Mouse (Mus musculus) erythroblast, embryonic 14.5 days (primary cell): ENCODE results near the gene Mpped2. TPM values are rescaled to one million over a fixed set of nuclear protein-coding genes. Genes with fewer than 3 reads are reported as not detected.
A peak's percentile ranks its signal among the peaks of the same experiment; 100 is the strongest.

Source experiments
- H3K27me3 ChIP-seq: 2 replicates; pipeline ENCODE4 v1.6.1; 2012; ENCODE audit warnings: inconsistent platforms; ENCODE audit not compliant: control insufficient read depth
- H3K36me3 ChIP-seq: 2 replicates; pipeline ENCODE4 v1.6.1; 2012; ENCODE audit warnings: mild to moderate bottlenecking, inconsistent platforms; ENCODE audit not compliant: control insufficient read depth
- H3K4me1 ChIP-seq: 2 replicates; pipeline ENCODE4 v1.6.1; 2012; ENCODE audit warnings: inconsistent platforms; ENCODE audit not compliant: control insufficient read depth
- H3K4me3 ChIP-seq: replicated peaks from 2 replicates; pipeline ENCODE3; 2012; ENCODE audit warnings: moderate library complexity, mild to moderate bottlenecking, inconsistent platforms
- H3K9me3 ChIP-seq: 2 replicates; pipeline ENCODE4 v1.6.1; 2012; ENCODE audit warnings: low read length, inconsistent platforms, mixed read lengths; ENCODE audit not compliant: control insufficient read depth
- GATA1 ChIP-seq: IDR thresholded peaks from 2 replicates; pipeline ENCODE4 v1.6.1; 2012; ENCODE audit warnings: low read length, inconsistent platforms, mixed read lengths
- TAL1 ChIP-seq: IDR thresholded peaks from 3 replicates; pipeline ENCODE4 v1.6.1; 2012; ENCODE audit warnings: low read length, inconsistent platforms, mixed read lengths
- polyA plus RNA-seq: library from polyadenylated mRNA; stranded (reverse); fragments of >175 nt; gene quantifications from 2 replicates; pipeline ENCODE4 v1.2.3, GENCODE M21; 2012

The Mpped2 gene
- polyA plus RNA-seq, 1 experiment: not detected

DNA sequence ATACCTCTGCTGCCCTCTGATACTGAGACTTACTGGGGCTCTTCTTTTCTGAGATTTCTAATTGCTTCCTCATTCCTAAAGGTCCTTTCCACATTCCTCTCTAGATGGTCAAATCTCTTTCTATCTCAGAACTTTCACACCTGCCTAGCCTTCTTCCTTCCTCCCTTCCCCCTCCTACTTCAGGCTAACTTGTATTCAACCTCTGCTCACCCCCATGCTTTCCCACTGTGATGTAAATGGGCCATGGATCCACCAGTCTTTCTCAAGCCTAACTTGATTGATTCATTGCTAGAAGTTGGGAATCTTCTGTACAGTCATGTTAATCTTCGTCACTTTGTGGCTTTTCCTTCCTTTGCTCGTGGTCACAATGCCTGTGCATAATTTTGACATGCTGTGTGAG lies 15.6 kb upstream of the Mpped2 start:
- Histone ChIP-seq H3K36me3 (no peaks in the 10 kb centered on the region), H3K4me3 (no peak overlapping the region), H3K27me3 (no peaks in the 10 kb centered on the region), H3K9me3 (no peaks in the 10 kb centered on the region), H3K4me1 (no peaks in the 10 kb centered on the region)
- TF ChIP-seq TAL1 (no peak), GATA1 (no peak)

- no peaks in the 10 kb centered on the region for H3K9me3 ChIP-seq
- TF ChIP-seq GATA1: no peak
- no peak for TF ChIP-seq TAL1
- no peaks in the 10 kb centered on the region for H3K27me3 ChIP-seq
- H3K4me1 ChIP-seq: no peaks in the 10 kb centered on the region
- no peak overlapping the region for H3K4me3 ChIP-seq
- no peaks in the 10 kb centered on the region for H3K36me3 ChIP-seq
These were observed 13.2 kb upstream of the Mpped2 start for GRCm38 (mm10) chr2:106679720-106680455.

GRCm38 (mm10) chr2:106683185-106683831 lies 9.8 kb upstream of the Mpped2 start:
- no peaks in the 10 kb centered on the region for H3K27me3 ChIP-seq
- H3K9me3 ChIP-seq: no peaks in the 10 kb centered on the region
- TF ChIP-seq TAL1: no peak
- no peak for TF ChIP-seq GATA1
- H3K36me3 ChIP-seq: no peaks in the 10 kb centered on the region
- H3K4me1 ChIP-seq: no peaks in the 10 kb centered on the region
- no peak overlapping the region for H3K4me3 ChIP-seq

GRCm38 (mm10) chr2:106683832-106684231 lies 9.2 kb upstream of the Mpped2 start:
- Histone ChIP-seq H3K4me3 (no peak overlapping the region), H3K4me1 (no peaks in the 10 kb centered on the region), H3K9me3 (no peaks in the 10 kb centered on the region), H3K27me3 (no peaks in the 10 kb centered on the region), H3K36me3 (no peaks in the 10 kb centered on the region)
- TF ChIP-seq GATA1: no peak
- no peak for TF ChIP-seq TAL1

DNA sequence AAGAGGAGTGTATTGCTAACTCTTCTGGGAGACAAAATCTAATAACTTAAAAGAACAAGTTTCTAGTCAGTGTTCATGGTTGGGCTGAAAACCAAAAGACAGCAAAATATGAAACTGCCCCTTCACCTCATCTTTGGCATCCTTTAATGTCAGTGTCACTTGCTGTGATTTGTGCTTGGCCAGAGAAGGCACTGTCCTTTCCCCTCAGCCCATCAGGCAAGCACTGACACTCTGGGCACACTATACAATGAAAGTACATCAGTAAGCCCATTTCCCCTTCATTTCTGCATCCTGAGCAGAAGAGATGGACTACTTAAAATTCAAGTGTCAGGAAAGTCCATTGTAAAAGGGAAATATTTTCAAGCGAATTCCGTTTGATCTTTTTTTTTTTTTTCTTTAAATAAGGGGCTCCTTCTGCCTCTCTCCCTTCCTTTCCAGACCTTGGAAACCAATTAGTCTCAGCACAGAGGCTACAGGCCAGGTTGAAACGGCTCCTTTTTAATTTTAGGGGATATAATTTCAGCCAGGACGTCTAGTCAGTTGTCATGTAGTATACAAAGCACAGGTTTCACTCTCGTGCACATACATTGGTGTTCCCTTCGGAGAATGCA lies 1.2 kb upstream of the Mpped2 start:
- H3K27me3 ChIP-seq: peaks cover 63% of the 10 kb centered on the region
- TF ChIP-seq TAL1 (no peak), GATA1 (no peak)

GRCm38 (mm10) chr2:106692405-106692782 lies 675 bp upstream of the Mpped2 start:
- Histone ChIP-seq H3K4me3 (no peak overlapping the region), H3K27me3 (peaks cover 65% of the 10 kb centered on the region), H3K9me3 (no peaks in the 10 kb centered on the region), H3K4me1 (peaks cover 4% of the 10 kb centered on the region; the same call in 1 of the 2 replicates), H3K36me3 (no peaks in the 10 kb centered on the region)
- TF ChIP-seq TAL1 (no peak), GATA1 (no peak)

More for the DNA sequence above, 1.2 kb upstream of the Mpped2 start:
- peaks cover 4% of the 10 kb centered on the region; the same call in 1 of the 2 replicates for H3K4me1 ChIP-seq
- no peaks in the 10 kb centered on the region for H3K36me3 ChIP-seq
- no peak overlapping the region for H3K4me3 ChIP-seq
- no peaks in the 10 kb centered on the region for H3K9me3 ChIP-seq

DNA sequence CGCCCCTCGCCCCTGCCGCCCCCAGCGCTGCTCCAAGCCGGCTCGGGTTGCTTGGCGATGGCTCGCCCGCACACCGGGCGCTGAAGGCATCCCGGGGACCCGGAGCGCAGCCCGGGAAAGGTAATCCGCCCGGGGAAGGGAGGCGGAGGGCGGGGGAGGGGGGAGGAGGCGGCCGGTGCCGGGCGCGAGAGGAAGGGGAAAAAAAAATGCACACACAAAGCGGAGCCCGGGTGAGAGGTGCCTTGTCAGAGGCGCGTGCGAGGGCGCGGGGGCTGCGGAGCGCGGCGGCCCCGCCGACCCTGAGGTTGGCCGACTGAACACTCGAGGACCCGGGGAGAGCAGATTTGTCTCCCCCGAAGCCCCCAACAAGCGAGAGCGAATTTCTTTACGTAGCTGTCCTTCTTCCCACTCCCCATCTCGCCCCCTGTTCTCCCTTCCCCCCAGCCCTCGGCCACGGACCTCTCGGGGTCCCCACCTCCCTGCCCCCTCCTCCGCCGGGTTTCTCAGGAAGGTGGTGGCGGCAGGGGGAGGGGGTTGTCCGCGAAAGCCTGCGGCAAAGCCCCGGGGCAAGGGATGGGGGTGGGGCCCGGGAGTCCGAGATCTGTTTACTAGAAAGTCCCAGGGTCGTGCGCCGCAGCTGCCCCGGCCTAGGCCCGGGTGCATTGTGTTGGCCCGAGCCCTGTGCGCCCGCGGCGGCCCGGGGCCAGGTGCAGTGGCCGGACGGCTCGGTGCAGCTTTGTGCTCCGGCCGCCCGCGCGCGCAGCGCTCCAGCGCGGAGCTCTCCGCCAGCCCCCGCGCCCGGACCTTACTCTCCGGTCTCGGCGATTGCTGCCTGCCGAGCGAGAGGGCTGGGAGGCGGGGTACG lies 865 bp downstream of the Mpped2 start:
- Histone ChIP-seq H3K9me3 (no peaks in the 10 kb centered on the region), H3K27me3 (peaks cover 67% of the 10 kb centered on the region), H3K36me3 (no peaks in the 10 kb centered on the region), H3K4me1 (peaks cover 4% of the 10 kb centered on the region; the same call in 1 of the 2 replicates), H3K4me3 (peak overlapping the region; percentile 59)
- TF ChIP-seq GATA1: no peak
- TF ChIP-seq TAL1: no peak

DNA sequence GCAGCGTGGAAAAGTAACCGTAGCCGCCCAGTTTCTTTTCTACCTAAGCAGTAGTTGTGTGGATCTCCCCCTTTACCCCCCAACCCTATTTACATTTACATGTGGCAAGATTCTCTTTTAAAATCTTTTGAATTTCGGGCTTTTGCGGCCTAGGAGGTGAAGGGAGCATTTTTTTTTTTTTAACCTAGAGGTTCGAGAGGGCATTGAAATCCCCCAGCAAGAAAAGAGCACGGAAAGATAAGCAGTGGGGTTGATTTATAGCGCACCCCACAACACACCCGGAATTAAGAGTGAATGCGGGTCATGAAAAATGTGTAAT lies 1.5 kb downstream of the Mpped2 start:
- TF ChIP-seq GATA1: no peak
- TF ChIP-seq TAL1: no peak
- Histone ChIP-seq H3K27me3 (peaks cover 67% of the 10 kb centered on the region), H3K9me3 (no peaks in the 10 kb centered on the region), H3K4me1 (peaks cover 4% of the 10 kb centered on the region; the same call in 1 of the 2 replicates), H3K36me3 (no peaks in the 10 kb centered on the region), H3K4me3 (peak overlapping the region; percentile 59)
